Mouse (Mus musculus): ENCODE data around the gene Slc12a1. TPM values are rescaled to one million over a fixed set of nuclear protein-coding genes. Genes with fewer than 3 reads are reported as not detected.

The Slc12a1 gene
- polyA plus RNA-seq, 1 experiment from 2014 or later, result not detected

DNA sequence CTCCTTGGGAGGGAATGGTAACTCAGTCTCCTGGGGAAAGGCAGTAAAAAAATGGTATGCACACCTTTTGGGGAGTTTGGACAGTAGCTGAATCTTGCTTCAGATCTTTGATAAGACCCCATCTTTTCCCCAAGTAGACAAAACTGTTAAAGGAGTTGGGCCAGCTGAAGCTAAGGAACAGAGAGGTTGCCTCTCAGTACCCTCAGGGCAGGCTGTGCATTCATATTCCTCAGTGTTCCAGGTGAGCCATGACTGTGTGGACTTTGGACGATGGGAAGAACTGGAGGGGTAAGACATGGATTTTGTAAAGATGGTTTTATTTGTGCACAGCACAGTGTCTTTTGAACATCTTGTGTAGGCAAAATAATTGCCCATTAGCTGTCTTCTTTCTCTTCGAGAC lies 108.0 kb downstream of the Slc12a1 start:
- Histone ChIP-seq H3K4me1 (ENCODE audit: control insufficient read depth, insufficient read depth, low read length) (no peaks in the 10 kb centered on the region), H3K27ac (ENCODE audit: low read length) (no peak overlapping the region), H3K36me3 (ENCODE audit: control insufficient read depth, insufficient read depth, low read length) (no peaks in the 10 kb centered on the region), H3K4me3 (ENCODE audit: low read length) (no peak overlapping the region), H3K9ac (ENCODE audit: low read depth, low read length) (no peak overlapping the region), H3K9me3 (ENCODE audit: control insufficient read depth, low read length) (no peaks in the 10 kb centered on the region), H3K4me2 (ENCODE audit: low read depth, low read length) (no peak overlapping the region), H3K27me3 (replicated peaks; ENCODE audit: control insufficient read depth, insufficient read depth, low read length) (no peaks in the 10 kb centered on the region)
- ATAC-seq, result no peak
- WGBS, result 84% methylated on average over 2 of the region's 2 CpGs

- Histone ChIP-seq H3K36me3 (ENCODE audit: control insufficient read depth, insufficient read depth, low read length) (no peaks in the 10 kb centered on the region), H3K4me1 (ENCODE audit: control insufficient read depth, insufficient read depth, low read length) (no peaks in the 10 kb centered on the region), H3K27ac (ENCODE audit: low read length) (no peak overlapping the region), H3K9ac (ENCODE audit: low read depth, low read length) (no peak overlapping the region), H3K4me3 (ENCODE audit: low read length) (no peak overlapping the region), H3K27me3 (replicated peaks; ENCODE audit: control insufficient read depth, insufficient read depth, low read length) (no peaks in the 10 kb centered on the region), H3K9me3 (ENCODE audit: control insufficient read depth, low read length) (no peaks in the 10 kb centered on the region), H3K4me2 (ENCODE audit: low read depth, low read length) (no peak overlapping the region)
- ATAC-seq, result peak; percentile 40; the same call in 1 of the 2 replicates
- WGBS, result 19% methylated on average over 5 of the region's 5 CpGs
Observed at GRCm38 (mm10) chr2:125263056-125263455, 110.8 kb downstream of the Slc12a1 start.

DNA sequence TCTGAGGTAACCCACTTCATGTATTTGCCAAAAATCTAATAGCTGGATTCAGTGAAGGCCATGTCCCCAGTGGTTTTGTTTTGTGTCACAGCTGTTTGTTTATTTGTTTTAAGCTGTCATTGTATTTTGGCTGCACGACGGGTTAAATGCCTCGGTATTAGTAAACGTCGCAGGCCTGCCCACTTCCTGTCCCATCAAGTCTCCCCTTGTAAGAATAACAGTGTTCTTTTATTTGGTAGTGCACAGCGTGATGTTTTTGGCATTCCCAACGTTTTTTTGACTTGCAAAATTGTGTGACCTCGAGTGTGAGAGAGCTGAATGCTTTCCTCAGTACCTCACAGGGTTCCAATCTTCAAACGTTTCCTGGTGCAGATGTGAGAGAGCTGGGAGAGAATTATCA lies 111.4 kb downstream of the Slc12a1 start:
- no peaks in the 10 kb centered on the region for H3K36me3 ChIP-seq (ENCODE audit: control insufficient read depth, insufficient read depth, low read length)
- H3K27ac ChIP-seq (ENCODE audit: low read length), result no peak overlapping the region
- no peak overlapping the region for H3K4me2 ChIP-seq (ENCODE audit: low read depth, low read length)
- ATAC-seq, result no peak
- WGBS, result 19% methylated on average over 9 of the region's 9 CpGs
- no peaks in the 10 kb centered on the region for H3K27me3 ChIP-seq (replicated peaks; ENCODE audit: control insufficient read depth, insufficient read depth, low read length)
- no peak overlapping the region for H3K9ac ChIP-seq (ENCODE audit: low read depth, low read length)
- no peaks in the 10 kb centered on the region for H3K9me3 ChIP-seq (ENCODE audit: control insufficient read depth, low read length)
- no peaks in the 10 kb centered on the region for H3K4me1 ChIP-seq (ENCODE audit: control insufficient read depth, insufficient read depth, low read length)
- no peak overlapping the region for H3K4me3 ChIP-seq (ENCODE audit: low read length)

GRCm38 (mm10) chr2:125268876-125269275 lies 116.6 kb downstream of the Slc12a1 start:
- Histone ChIP-seq H3K4me2 (ENCODE audit: low read depth, low read length) (no peak overlapping the region), H3K9ac (ENCODE audit: low read depth, low read length) (no peak overlapping the region), H3K9me3 (ENCODE audit: control insufficient read depth, low read length) (peaks cover 3% of the 10 kb centered on the region; the same call in 1 of the 2 replicates), H3K27ac (ENCODE audit: low read length) (no peak overlapping the region), H3K27me3 (replicated peaks; ENCODE audit: control insufficient read depth, insufficient read depth, low read length) (no peaks in the 10 kb centered on the region), H3K4me3 (ENCODE audit: low read length) (no peak overlapping the region), H3K36me3 (ENCODE audit: control insufficient read depth, insufficient read depth, low read length) (no peaks in the 10 kb centered on the region), H3K4me1 (ENCODE audit: control insufficient read depth, insufficient read depth, low read length) (no peaks in the 10 kb centered on the region)
- 74% methylated on average over 1 of the region's 1 CpGs for WGBS
- ATAC-seq, result no peak

DNA sequence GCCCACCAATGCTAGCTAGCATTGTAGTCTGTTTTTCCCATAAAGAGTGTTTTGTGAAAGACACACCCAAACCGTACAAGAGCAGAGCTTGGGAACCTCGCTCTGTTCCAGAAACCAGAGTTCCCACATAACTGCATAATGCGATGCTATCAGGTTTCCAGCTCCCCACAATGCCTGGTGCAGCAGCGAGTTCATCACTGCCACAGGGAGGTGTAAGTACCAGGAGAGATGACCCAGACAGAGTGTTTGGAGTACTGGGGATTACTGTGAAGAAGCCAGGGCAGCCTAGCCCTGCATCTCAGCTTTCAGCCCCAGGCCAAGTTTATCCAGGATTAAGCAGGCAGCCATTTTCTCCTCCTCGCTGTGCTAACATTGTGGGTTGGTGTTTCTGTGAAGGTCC lies 123.3 kb downstream of the Slc12a1 start:
- Histone ChIP-seq H3K9me3 (ENCODE audit: control insufficient read depth, low read length) (peaks cover 3% of the 10 kb centered on the region; the same call in 1 of the 2 replicates), H3K27me3 (replicated peaks; ENCODE audit: control insufficient read depth, insufficient read depth, low read length) (no peaks in the 10 kb centered on the region), H3K4me3 (ENCODE audit: low read length) (no peak overlapping the region), H3K9ac (ENCODE audit: low read depth, low read length) (no peak overlapping the region), H3K27ac (ENCODE audit: low read length) (no peak overlapping the region), H3K4me2 (ENCODE audit: low read depth, low read length) (no peak overlapping the region), H3K4me1 (ENCODE audit: control insufficient read depth, insufficient read depth, low read length) (no peaks in the 10 kb centered on the region), H3K36me3 (ENCODE audit: control insufficient read depth, insufficient read depth, low read length) (no peaks in the 10 kb centered on the region)
- WGBS, result 60% methylated on average over 5 of the region's 5 CpGs
- no peak for ATAC-seq

DNA sequence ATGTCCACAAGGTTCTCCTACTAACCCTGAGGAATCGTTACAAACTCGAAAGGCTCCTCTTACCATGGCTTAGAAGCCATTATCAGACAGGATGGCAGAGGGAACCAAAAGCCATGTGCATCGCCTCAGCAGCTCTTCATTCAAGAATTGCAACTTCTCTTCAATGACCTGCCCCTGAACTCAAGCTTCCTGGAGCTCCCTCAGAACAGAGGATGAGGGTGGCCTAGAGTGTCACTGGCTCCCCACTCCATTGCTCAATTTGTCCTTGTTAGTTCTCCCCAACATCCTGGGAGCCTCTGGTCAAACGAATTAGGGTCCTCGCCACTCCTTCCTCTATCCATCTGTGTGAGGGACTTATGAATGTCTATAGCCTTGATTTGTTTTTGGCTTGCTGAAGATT lies 124.4 kb downstream of the Slc12a1 start:
- Histone ChIP-seq H3K27ac (ENCODE audit: low read length) (no peak overlapping the region), H3K27me3 (replicated peaks; ENCODE audit: control insufficient read depth, insufficient read depth, low read length) (no peaks in the 10 kb centered on the region), H3K36me3 (ENCODE audit: control insufficient read depth, insufficient read depth, low read length) (no peaks in the 10 kb centered on the region), H3K9me3 (ENCODE audit: control insufficient read depth, low read length) (no peaks in the 10 kb centered on the region), H3K4me2 (ENCODE audit: low read depth, low read length) (no peak overlapping the region), H3K9ac (ENCODE audit: low read depth, low read length) (no peak overlapping the region), H3K4me1 (ENCODE audit: control insufficient read depth, insufficient read depth, low read length) (no peaks in the 10 kb centered on the region), H3K4me3 (ENCODE audit: low read length) (no peak overlapping the region)
- 91% methylated on average over 5 of the region's 5 CpGs for WGBS
- no peak for ATAC-seq

DNA sequence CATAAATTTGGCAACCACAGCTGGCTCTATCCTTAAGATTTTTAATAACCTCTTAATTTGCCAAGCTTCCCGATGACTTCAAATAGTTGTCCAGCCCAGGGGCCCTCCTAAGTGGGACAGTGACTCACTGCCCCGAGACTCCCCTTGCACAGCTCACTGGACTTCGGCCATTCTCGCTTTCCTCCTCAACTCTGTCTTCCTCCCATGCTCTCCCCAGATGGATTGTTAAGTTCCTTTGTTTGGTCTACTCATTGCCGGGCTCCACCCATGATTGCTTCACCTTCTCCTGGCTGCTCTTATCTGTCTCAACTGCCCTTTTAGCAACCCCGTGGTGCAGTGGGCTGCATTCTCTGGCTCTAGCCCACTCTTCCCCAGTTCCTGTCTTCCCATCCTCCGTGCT lies 126.2 kb downstream of the Slc12a1 start:
- no peak overlapping the region for H3K4me2 ChIP-seq (ENCODE audit: low read depth, low read length)
- no peaks in the 10 kb centered on the region for H3K27me3 ChIP-seq (replicated peaks; ENCODE audit: control insufficient read depth, insufficient read depth, low read length)
- H3K9ac ChIP-seq (ENCODE audit: low read depth, low read length), result no peak overlapping the region
- no peak overlapping the region for H3K4me3 ChIP-seq (ENCODE audit: low read length)
- WGBS, result 46% methylated on average over 7 of the region's 7 CpGs
- H3K27ac ChIP-seq (ENCODE audit: low read length), result no peak overlapping the region
- no peaks in the 10 kb centered on the region for H3K36me3 ChIP-seq (ENCODE audit: control insufficient read depth, insufficient read depth, low read length)
- H3K4me1 ChIP-seq (ENCODE audit: control insufficient read depth, insufficient read depth, low read length), result no peaks in the 10 kb centered on the region
- H3K9me3 ChIP-seq (ENCODE audit: control insufficient read depth, low read length), result no peaks in the 10 kb centered on the region
- peak; percentile 84 for ATAC-seq

Other genes with a start within 250 kb of the Slc12a1 start
- gene Slc24a5, start 84.4 kb upstream of the Slc12a1 start, polyA plus RNA-seq (2015; fragmentation: Nextera tagmentation; extraction: Ambion mirVana), result 1.2 and 1.3 TPM in 2 replicates
- gene Myef2, start 28.8 kb upstream of the Slc12a1 start, polyA plus RNA-seq (2015; fragmentation: Nextera tagmentation; extraction: Ambion mirVana), result 43.6 and 46.9 TPM in 2 replicates
- 0.17 TPM in 1 of 2 replicates, not detected in the other for gene Ctxn2, start 15.8 kb upstream of the Slc12a1 start, polyA plus RNA-seq (2015; fragmentation: Nextera tagmentation; extraction: Ambion mirVana)
- 95.2 and 110 TPM in 2 replicates for gene Dut, start 94.7 kb downstream of the Slc12a1 start, polyA plus RNA-seq (2015; fragmentation: Nextera tagmentation; extraction: Ambion mirVana)